Mouse (Mus musculus) heart, adult 11 months (tissue): Measurements from ENCODE around the gene Lrp6.

ENCODE experiments used
- DNase-seq: peaks from one replicate; pipeline ENCODE4 v3.0.0; 2022

The Lrp6 gene

GRCm38 (mm10) chr6:134566818-134567485 lies at the start of gene Lrp6:
Gene Lrp6 (minus strand): TSS chr6:134566965.
- peak; percentile 99 for DNase-seq

GRCm38 (mm10) chr6:134614723-134615648 lies 48.2 kb upstream of the Lrp6 start:
- peak; percentile 98 for DNase-seq

- peak; percentile 86 for DNase-seq
These were observed 47.6 kb upstream of the Lrp6 start for GRCm38 (mm10) chr6:134614322-134614721.

GRCm38 (mm10) chr6:134611896-134612295 lies 45.1 kb upstream of the Lrp6 start:
- DNase-seq: no peak

- DNase-seq: no peak
These were observed 43.6 kb upstream of the Lrp6 start for GRCm38 (mm10) chr6:134610380-134610779.

- DNase-seq: peak; percentile 92
These were observed 40.4 kb upstream of the Lrp6 start for GRCm38 (mm10) chr6:134606949-134607746.

- peak; percentile 93 for DNase-seq
These were observed 39.8 kb upstream of the Lrp6 start for GRCm38 (mm10) chr6:134606540-134606939.

- no peak for DNase-seq
These were observed 38.4 kb upstream of the Lrp6 start for GRCm38 (mm10) chr6:134605196-134605595.

- no peak for DNase-seq
These were observed 35.7 kb upstream of the Lrp6 start for GRCm38 (mm10) chr6:134602371-134603003.

GRCm38 (mm10) chr6:134601766-134602165 lies 35.0 kb upstream of the Lrp6 start:
- no peak for DNase-seq

GRCm38 (mm10) chr6:134601130-134601529 lies 34.4 kb upstream of the Lrp6 start:
- peak; percentile 80 for DNase-seq

GRCm38 (mm10) chr6:134599239-134599638 lies 32.5 kb upstream of the Lrp6 start:
- DNase-seq: no peak

- DNase-seq: no peak
These were observed 31.0 kb upstream of the Lrp6 start for GRCm38 (mm10) chr6:134597651-134598229.

- DNase-seq: peak; percentile 99
These were observed 28.0 kb upstream of the Lrp6 start for GRCm38 (mm10) chr6:134594569-134595442.

- no peak for DNase-seq
These were observed 24.8 kb upstream of the Lrp6 start for GRCm38 (mm10) chr6:134591614-134592013.

GRCm38 (mm10) chr6:134586241-134586640 lies 19.5 kb upstream of the Lrp6 start:
- DNase-seq: peak; percentile 66

- peak; percentile 63 for DNase-seq
These were observed 17.9 kb upstream of the Lrp6 start for GRCm38 (mm10) chr6:134584616-134585015.

GRCm38 (mm10) chr6:134582110-134582509 lies 15.3 kb upstream of the Lrp6 start:
- no peak for DNase-seq

GRCm38 (mm10) chr6:134579506-134579905 lies 12.7 kb upstream of the Lrp6 start:
- no peak for DNase-seq

GRCm38 (mm10) chr6:134578039-134578438 lies 11.3 kb upstream of the Lrp6 start:
- peak; percentile 61 for DNase-seq

GRCm38 (mm10) chr6:134575288-134575741 lies 8.6 kb upstream of the Lrp6 start:
- DNase-seq: peak; percentile 94
